ENCODE assay signal across 8 mouse cellular contexts in genomic region chr10:57532218-57533101, GRCm38 (mm10). TPM values are rescaled to one million over a fixed set of nuclear protein-coding genes. Genes with fewer than 3 reads are reported as not detected.
DNase-seq lines count a peak whose midpoint lies in the region; ATAC-seq lines count a peak whose summit lies in the region.

Serinc1 (minus strand) TSS chr10:57532530.

- DNase-seq in adipocyte (ENCODE audit: low spot score), result peak; percentile 98
- DNase-seq in embryo, embryonic 10 days (ENCODE audit: low spot score), result peak; percentile 98
- peak; percentile 90 for DNase-seq in gastrocnemius, postnatal 10 days
- DNase-seq in induced T-regulatory cell, adult 2 months (ENCODE audit: low read depth), result peak; percentile 97
- peak; percentile 89 to 95 for DNase-seq in left cerebral cortex, adult 9 months (ENCODE audit: low spot score in 2 of 2)
- peak; percentile 94 for DNase-seq in right cerebral cortex, postnatal 14 days
- peak; percentile 90 to 93 for DNase-seq in urinary bladder, postnatal 36 days (ENCODE audit: low spot score in 2 of 2)

- peak; percentile 98 for ATAC-seq in megakaryocyte progenitor cell, adult 5-6 weeks (replicated peaks; ENCODE audit: poor library complexity)

RNA-seq across cellular contexts. Expression of gene Serinc1, which starts in this region (rescaled TPM):
- 100 to 1,000 TPM; 170 to 176 TPM for total RNA-seq in gastrocnemius, postnatal 10 days (2021)
- total RNA-seq in megakaryocyte progenitor cell, adult 5-6 weeks (2015), result 75.7 and 80.8 TPM in 2 replicates
- total RNA-seq in megakaryocyte progenitor cell, adult 5-6 weeks (2017), result 55.1 and 71.1 TPM in 2 replicates

Comparison
In these comparisons a context has a peak if more than half of its experiments do, and no peak if none do; other contexts are left out.
1. Peak in every context shown above with its lines: DNase-seq and ATAC-seq.